Mouse (Mus musculus) liver, embryonic 14.5 days (tissue): ENCODE data around the gene Shisa6.

Source experiments
- CTCF ChIP-seq: IDR thresholded peaks from 2 replicates; pipeline ENCODE4 v1.5.1; 2016; ENCODE audit warnings: antibody characterized with exemption, low read depth, control low read depth
- EP300 ChIP-seq: IDR thresholded peaks from 2 replicates; pipeline ENCODE4 v1.6.1; 2016; ENCODE audit warnings: antibody characterized with exemption, low read depth

DNA sequence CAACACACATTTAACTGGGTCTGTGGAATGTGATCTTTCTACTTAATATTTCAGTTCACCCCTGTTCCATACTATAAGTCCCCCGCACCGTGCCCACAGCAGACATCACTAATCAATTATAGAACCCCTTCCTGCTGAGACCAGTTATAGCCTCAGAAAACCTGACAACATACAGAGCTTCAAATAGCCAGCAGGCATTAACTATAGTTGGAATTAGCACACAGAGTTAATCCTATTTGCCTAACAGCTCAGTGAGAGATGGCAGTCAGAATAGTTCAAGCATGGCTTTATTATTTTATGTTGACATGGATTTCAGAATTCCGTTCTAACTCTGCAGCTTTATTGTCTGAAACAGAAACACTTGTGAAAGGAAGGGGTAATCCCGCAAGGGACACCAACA is 8.5 kb upstream of the Shisa6 start:
- no peak for TF ChIP-seq CTCF
- TF ChIP-seq EP300, result no peak
